Mouse (Mus musculus): ENCODE data around the gene Gli2.

Gene Gli2

DNA sequence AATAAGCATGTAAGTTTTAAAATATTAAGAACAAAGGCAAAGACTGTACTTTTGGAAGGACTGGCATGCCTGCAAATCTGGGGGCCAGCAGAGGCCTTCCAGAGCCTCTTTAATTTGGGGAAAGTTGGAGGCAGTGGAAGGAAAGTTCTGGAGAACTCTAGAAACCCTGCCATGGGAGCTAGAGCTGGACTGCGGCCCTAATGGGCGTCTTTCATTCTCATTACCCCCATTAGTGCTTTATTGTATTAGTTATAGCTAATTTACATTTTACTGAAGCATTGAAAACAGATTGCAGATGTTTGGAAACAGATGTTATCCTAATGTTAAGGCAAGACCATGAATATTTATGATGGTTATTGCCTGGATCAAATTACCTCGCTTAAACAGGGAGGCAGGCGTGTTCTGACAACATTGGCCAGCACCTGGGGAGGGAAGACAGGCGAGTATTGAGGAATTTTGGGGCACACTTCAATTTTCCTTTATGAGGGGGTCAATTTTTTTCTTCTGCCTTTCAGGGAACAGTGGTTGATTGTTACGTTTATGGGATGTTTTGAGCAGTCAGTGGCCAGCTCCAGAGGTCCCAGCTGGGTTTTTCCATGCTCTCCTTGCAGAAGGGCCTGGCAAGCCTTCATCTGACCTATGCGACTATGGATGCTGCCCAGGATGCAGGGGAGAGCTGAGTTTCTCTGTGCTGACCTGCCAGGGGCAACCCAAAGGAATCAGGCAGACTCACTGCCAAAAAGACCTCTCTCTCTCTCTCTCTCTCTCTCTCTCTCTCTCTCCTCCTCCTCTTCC lies 253.9 kb downstream of the Gli2 start:
- no peak for DNase-seq (ENCODE audit: low read depth, low spot score)

DNA sequence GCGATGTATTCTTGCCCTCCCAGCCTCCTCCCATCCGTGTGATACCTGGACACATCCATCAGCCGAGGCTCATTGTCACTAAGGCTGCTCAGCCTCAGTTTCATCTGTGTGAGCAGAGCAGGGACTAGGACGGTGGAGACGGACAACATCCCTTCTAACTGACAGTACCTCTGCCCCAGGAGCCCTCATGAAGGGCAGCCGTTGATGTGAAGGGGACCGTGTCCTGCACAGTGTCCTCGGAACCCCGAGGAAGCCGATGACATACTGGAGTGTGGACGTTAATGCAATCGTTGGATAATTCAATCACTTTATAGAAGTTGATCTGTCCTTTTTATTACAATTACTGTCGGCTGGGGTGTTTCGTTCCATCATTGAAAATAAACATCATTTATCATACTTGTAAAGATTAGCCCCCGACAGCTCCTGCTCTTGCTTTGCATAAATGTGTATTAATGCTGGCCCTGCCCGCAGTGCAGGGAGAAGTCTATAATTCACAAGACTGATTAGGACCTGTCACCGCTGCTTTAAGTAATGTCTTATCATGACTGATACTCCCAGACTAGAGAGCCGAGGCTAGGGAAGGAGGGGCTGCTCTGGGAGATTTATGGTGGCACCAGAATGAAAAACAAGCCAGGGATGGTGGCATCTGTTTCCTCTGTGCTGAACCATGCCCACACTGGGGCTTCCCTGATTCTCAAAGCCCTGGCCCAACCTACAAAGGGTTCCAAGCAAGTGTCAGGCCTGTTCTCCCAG lies 257.8 kb downstream of the Gli2 start:
- DNase-seq (ENCODE audit: low read depth, low spot score): peak; percentile 57

DNA sequence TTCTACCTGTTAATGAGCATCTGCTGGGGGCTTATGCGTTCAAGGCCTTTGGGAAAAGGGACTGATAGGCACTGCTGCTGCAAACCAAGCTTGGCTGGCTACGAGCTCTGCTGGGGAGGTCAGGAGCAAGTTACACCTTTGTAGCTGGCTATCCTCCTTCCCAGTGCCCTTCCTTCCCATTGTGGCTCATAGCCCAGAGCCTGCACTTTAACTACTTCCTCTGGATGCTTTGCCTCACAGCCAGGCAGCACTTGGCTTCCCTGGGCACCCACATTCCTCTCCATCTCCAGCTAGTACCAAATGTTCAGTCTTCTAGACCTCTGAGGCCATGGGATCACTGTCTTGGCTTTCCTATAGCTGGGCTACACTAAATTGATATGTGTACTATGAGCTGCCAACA lies 263.5 kb downstream of the Gli2 start:
- DNase-seq (ENCODE audit: low read depth, low spot score): no peak

DNA sequence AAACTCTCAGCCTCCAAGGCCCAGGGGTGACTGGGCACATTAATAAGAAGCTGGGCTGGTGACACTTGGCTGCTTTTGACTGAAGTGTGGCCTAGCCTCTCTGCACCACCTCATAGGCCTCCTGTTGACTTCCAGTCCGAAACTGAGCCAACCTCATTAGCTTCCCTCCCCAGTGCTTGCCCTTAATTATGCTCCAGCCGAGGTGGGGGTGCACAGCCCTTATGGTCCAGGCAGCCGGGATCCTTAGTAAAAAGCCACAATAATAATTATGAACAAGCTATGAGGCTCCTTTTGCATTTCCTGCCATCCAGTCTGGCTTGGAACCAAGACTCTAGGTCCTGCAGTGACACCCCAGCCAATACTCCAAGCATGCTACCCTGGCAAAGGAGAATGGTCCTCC lies 264.0 kb downstream of the Gli2 start:
- no peak for DNase-seq (ENCODE audit: low read depth, low spot score)

DNA sequence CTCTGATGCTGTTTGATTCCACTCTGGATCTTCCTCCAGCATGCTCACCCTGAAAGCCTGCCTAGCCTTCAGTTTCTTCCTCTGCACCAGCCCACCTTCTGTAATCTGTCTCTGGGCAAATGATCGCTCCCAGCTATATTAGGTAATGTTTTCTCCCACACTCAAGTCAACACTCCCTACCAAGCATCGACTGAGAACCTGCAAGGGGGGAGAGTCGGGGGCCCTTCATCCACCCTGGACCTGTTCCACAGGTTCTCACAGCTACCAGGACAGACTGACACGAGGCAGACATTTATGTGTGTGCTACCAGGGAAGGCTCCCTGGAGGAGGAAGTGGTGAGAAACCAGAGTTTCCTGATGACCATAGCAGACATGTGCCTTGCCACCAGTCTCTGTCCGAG lies 264.6 kb downstream of the Gli2 start:
- DNase-seq (ENCODE audit: low read depth, low spot score): no peak

DNA sequence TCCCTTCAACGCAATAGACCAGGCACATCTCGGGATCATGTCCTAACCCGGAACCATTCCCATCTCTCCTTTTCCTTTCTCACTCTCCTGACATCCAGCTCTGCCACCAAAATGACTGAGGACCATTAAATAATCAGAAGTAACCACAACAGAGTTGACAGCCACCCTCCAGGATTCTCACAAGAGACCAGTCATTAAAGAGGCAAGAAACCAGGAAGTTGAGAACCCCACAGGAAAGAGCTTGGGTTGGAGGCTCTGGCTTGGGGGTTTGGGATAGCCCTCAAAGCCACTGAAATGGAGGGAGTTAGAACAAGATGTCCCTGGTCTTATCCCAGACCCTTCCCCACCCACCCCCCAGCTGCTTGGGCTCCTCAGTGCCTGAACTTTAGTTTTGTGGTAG lies 265.9 kb downstream of the Gli2 start:
- DNase-seq (ENCODE audit: low read depth, low spot score): no peak

Data from mesoderm, embryonic 11.5 days (tissue).